Mouse (Mus musculus) CH12.LX (cell line): ENCODE data around the gene Prkg2.

ENCODE experiments used
- CTCF ChIP-seq, 2 experiments: IDR thresholded peaks in 1 of 2; conservative IDR thresholded peaks in 1 of 2; 2 replicates each; pipeline ENCODE4 v1.5.1; 2011 to 2012; ENCODE audit warnings: low read depth in 2 of 2, low read length in 2 of 2, improper control_type of control experiment in 1 of 2, inconsistent platforms in 1 of 2, mild to moderate bottlenecking in 1 of 2, moderate library complexity in 1 of 2
- E2F4 ChIP-seq: IDR thresholded peaks from 2 replicates; pipeline ENCODE4 v1.6.1; 2011; ENCODE audit warnings: low read depth, low read length, improper control_type of control experiment; ENCODE audit not compliant: insufficient replicate concordance
- EP300 ChIP-seq: IDR thresholded peaks from 2 replicates; pipeline ENCODE4 v1.6.1; 2011; ENCODE audit warnings: low read length, improper control_type of control experiment
- ETS1 ChIP-seq: conservative IDR thresholded peaks from 2 replicates; pipeline ENCODE4 v1.6.1; 2012; ENCODE audit warnings: low read depth, mild to moderate bottlenecking, inconsistent platforms, low read length, improper control_type of control experiment, moderate library complexity
- JUND ChIP-seq: conservative IDR thresholded peaks from 2 replicates; pipeline ENCODE4 v1.6.1; 2011; ENCODE audit warnings: low read depth, low read length, improper control_type of control experiment
- MAFK ChIP-seq: IDR thresholded peaks from 2 replicates; pipeline ENCODE4 v1.6.1; 2011; ENCODE audit warnings: low read length, improper control_type of control experiment; ENCODE audit not compliant: insufficient replicate concordance
- MEF2A ChIP-seq: IDR thresholded peaks from 2 replicates; pipeline ENCODE4 v1.6.1; 2014; ENCODE audit warnings: low read depth, mild to moderate bottlenecking, inconsistent platforms, low read length, improper control_type of control experiment, borderline replicate concordance
- NELFE ChIP-seq: IDR thresholded peaks from 2 replicates; pipeline ENCODE4 v1.6.1; 2011; ENCODE audit warnings: low read depth, low read length, improper control_type of control experiment
- POLR2A ChIP-seq: IDR thresholded peaks from 2 replicates; pipeline ENCODE4 v1.6.1; 2011; ENCODE audit warnings: low read depth, mild to moderate bottlenecking, improper control_type of control experiment, low read length
- USF1 ChIP-seq: IDR thresholded peaks from 2 replicates; pipeline ENCODE4 v1.6.1; 2014; ENCODE audit warnings: low read depth, mild to moderate bottlenecking, inconsistent platforms, low read length, improper control_type of control experiment

DNA sequence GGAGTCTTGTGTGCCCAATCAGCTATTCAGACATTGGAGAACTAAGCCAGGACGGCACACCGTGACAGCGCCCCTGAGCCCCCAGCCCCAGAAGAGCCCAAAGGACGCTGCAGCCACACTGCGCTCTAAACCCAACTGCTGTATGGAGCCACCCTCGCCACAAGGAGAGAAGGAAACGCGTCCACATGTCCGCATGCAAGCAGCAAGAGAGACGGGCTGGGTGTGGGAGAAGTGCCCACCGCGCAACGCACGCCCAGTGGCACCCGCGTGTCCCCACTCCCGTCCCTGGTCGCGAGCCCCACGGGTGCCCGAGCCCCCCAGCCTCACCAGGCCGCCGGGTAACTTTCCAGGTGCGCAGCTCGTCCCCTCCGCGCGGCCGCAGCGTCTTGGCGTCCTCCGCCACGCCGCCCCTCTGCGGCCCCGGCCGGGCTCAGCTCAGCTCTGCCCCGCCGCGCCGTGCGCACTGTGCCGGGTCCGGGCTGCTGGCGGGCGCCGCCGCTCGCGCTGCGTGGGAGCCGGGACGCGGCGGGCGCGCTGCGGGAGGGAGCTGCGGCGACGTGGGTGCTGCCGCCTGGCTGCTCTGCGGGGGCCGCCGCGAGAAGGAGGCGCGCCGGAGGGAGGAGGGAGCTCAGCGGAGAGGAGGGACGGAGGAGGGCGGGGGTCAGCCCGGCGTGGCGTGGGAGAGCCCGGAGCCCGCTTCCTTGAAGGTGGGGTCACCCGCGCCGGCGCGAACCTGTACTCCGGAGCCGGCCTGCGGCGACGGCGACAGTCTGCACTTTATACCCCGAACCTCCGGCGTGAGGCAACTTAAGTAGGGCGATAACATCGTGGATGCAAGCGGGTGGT lies at the start of gene Prkg2:
- no peak for TF ChIP-seq ETS1
- TF ChIP-seq CTCF (conservative IDR thresholded peaks at IDR 0.05 in 1 of 2, IDR thresholded peaks at IDR 0.05 in 1 of 2; ENCODE audit: low read depth in 2 of 2, low read length in 2 of 2) = no peak
- no peak for TF ChIP-seq JUND
- no peak for TF ChIP-seq POLR2A
- TF ChIP-seq E2F4 = no peak
- TF ChIP-seq MAFK = no peak
- TF ChIP-seq EP300 = no peak
- TF ChIP-seq MEF2A = no peak
- no peak for TF ChIP-seq USF1
- TF ChIP-seq NELFE = no peak
